ENCODE assay signal across 17 mouse cellular contexts in the genomic region with DNA sequence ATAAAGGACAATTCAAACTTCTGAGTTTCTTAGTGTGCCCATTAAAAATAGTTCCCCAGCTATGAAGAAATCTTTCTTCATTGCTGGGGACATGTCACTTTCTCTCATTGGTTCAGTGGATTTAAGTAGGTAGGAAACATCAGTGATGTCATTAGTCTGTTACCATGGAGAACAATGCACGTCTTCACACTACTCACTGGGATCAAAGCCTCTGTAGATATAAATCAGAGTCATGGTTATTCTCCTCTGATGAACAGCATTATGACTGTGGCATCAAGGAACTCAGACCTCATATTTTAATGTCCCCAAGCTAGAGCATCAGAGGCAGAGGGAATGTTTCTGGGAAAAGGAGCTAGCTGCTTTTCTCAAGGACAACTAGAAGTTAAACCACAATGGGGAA.
"Had no signal": no experiment of that assay in that cellular context is flagged by ENCODE, and none has a peak within 500 bp of the region (broad histone marks: within the 10 kb centered on the region; RNA-seq: fewer than 3 reads in every experiment).

No protein-coding gene starts in this region.

- ATAC-seq: liver, embryonic 12.5 days; midbrain, embryonic 13.5 days; midbrain, embryonic 15.5 days had no signal

- H3K4me1 ChIP-seq: liver, embryonic 12.5 days; midbrain, embryonic 13.5 days; midbrain, embryonic 15.5 days; neural tube, embryonic 13.5 days had no signal

- H3K9me3 ChIP-seq: liver, embryonic 12.5 days; midbrain, embryonic 13.5 days; midbrain, embryonic 15.5 days; neural tube, embryonic 13.5 days had no signal

- H3K27ac ChIP-seq: liver, embryonic 12.5 days; liver, embryonic 14.5 days; midbrain, embryonic 13.5 days; midbrain, embryonic 15.5 days; neural tube, embryonic 13.5 days had no signal

- H3K27me3 ChIP-seq: liver, embryonic 12.5 days; midbrain, embryonic 13.5 days; midbrain, embryonic 15.5 days; neural tube, embryonic 13.5 days had no signal

- H3K4me2 ChIP-seq: liver, embryonic 12.5 days; lung, embryonic 14.5 days; midbrain, embryonic 11.5 days; midbrain, embryonic 13.5 days; midbrain, embryonic 15.5 days; neural tube, embryonic 13.5 days had no signal

- H3K4me3 ChIP-seq: liver, embryonic 12.5 days; midbrain, embryonic 13.5 days; midbrain, embryonic 15.5 days; neural tube, embryonic 13.5 days had no signal

- H3K36me3 ChIP-seq: liver, embryonic 12.5 days; midbrain, embryonic 13.5 days; midbrain, embryonic 15.5 days; neural tube, embryonic 13.5 days had no signal

- DNase-seq: lung, adult 18-20 months; lung, embryonic 14.5 days; lung, postnatal 10 days; lung, postnatal 4 days; right cerebral cortex, adult 18-20 months; right cerebral cortex, postnatal 25 days; right cerebral cortex, postnatal 4 days; spleen, adult 18-20 months; thymus, adult 18-20 months; thymus, postnatal 14 days; thymus, postnatal 36 days had no signal

- H3K9ac ChIP-seq: liver, embryonic 12.5 days; liver, embryonic 14.5 days; lung, embryonic 14.5 days; midbrain, embryonic 13.5 days; midbrain, embryonic 15.5 days; neural tube, embryonic 13.5 days had no signal
